Mouse (Mus musculus) bone marrow, adult 2 months (tissue): ENCODE measurements around the gene Tcte2.

Source experiments
- CTCF ChIP-seq: fragments of 200-500 bp; IDR thresholded peaks from 2 replicates; pipeline ENCODE4 v1.5.1; 2011; ENCODE audit warnings: low read length, control low read depth; ENCODE audit not compliant: control insufficient read depth, insufficient read depth
- POLR2A ChIP-seq: fragments of 200-500 bp; IDR thresholded peaks from 2 replicates; pipeline ENCODE4 v1.6.1; 2011; ENCODE audit warnings: low read depth, mild to moderate bottlenecking, control low read depth, low read length, borderline replicate concordance; ENCODE audit not compliant: control insufficient read depth

GRCm38 (mm10) chr17:13732685-13733084 is 28.9 kb downstream of the Tcte2 start:
- no peak for TF ChIP-seq POLR2A
- TF ChIP-seq CTCF = no peak
